Mouse (Mus musculus) monocyte, adult 5-6 weeks (primary cell): ENCODE data around the gene Map6. TPM values are rescaled to one million over a fixed set of nuclear protein-coding genes. Genes with fewer than 3 reads are reported as not detected.

Experiments
- ATAC-seq: fragments of 153-309, 156-312 bp; replicated peaks from 2 replicates; pipeline ENCODE4 v1.8.0; 2017; ENCODE audit warnings: mild to moderate bottlenecking; ENCODE audit not compliant: low TSS enrichment, insufficient number of reproducible peaks, severe bottlenecking, poor library complexity, low FRiP score
- total RNA-seq: library from RNA; stranded (forward); fragments of 200-1000, 200-491, 200-594 nt; gene quantifications from 3 replicates; pipeline ENCODE4 v1.2.3, GENCODE M21; 2017

Gene Map6
- total RNA-seq, 1 experiment from 2014 or later: not detected

GRCm38 (mm10) chr7:99378870-99379269, 111.6 kb downstream of the Map6 start:
- ATAC-seq: no peak

GRCm38 (mm10) chr7:99380491-99381213, 113.4 kb downstream of the Map6 start:
- peak; percentile 36; the same call in 1 of the 2 replicates for ATAC-seq

GRCm38 (mm10) chr7:99381214-99382087, 114.2 kb downstream of the Map6 start, which contains the start of gene Gdpd5:
Gene Gdpd5 (plus strand): TSS chr7:99381414.
- ATAC-seq: peak; percentile 86

- ATAC-seq: no peak
These were observed 115.1 kb downstream of the Map6 start for GRCm38 (mm10) chr7:99382088-99383000.

GRCm38 (mm10) chr7:99383246-99383645, 116.0 kb downstream of the Map6 start:
- no peak for ATAC-seq

- ATAC-seq: no peak
These were observed 116.9 kb downstream of the Map6 start for GRCm38 (mm10) chr7:99384101-99384611.

GRCm38 (mm10) chr7:99386030-99386429, 118.8 kb downstream of the Map6 start:
- no peak for ATAC-seq

Other genes with a start within 250 kb of the Map6 start
- gene Uvrag, start 126.3 kb upstream of the Map6 start, total RNA-seq: 90.8 to 94.9 TPM (median 92.1 TPM) in 3 replicates
- 5.5 to 19.7 TPM (median 8.6 TPM) in 3 replicates for gene Dgat2, start 84.7 kb upstream of the Map6 start, total RNA-seq
- not detected in 3 replicates for gene Mogat2, start 28.8 kb upstream of the Map6 start, total RNA-seq
- not detected in 3 replicates for gene Serpinh1, start 85.8 kb downstream of the Map6 start, total RNA-seq
- gene Gdpd5, start 114.0 kb downstream of the Map6 start, total RNA-seq: 1.3 to 1.6 TPM (median 1.5 TPM) in 3 replicates
- gene Klhl35, start 198.6 kb downstream of the Map6 start, total RNA-seq: 0.49 to 1.6 TPM in 2 of 3 replicates, not detected in the other
- 1,253 to 1,571 TPM (median 1,557 TPM) in 3 replicates for gene Rps3, start 216.3 kb downstream of the Map6 start, total RNA-seq